Mouse (Mus musculus) CD8-positive naive resting alpha-beta T cell, adult 57 days (primary cell): ENCODE results near the gene Olfr1199. TPM values are rescaled to one million over a fixed set of nuclear protein-coding genes. Genes with fewer than 3 reads are reported as not detected.

Experiments
- total RNA-seq: library from RNA; stranded (reverse); gene quantifications from one replicate; pipeline ENCODE4 v1.2.4, GENCODE M21; 2023

The Olfr1199 gene
- not detected for total RNA-seq

GRCm38 (mm10) chr2:88760369-88760768 is at the start of gene Olfr1199:
TSS of gene Olfr1199 (minus strand) at chr2:88760469.

GRCm38 (mm10) chr2:88792736-88793135 is 32.5 kb upstream of the Olfr1199 start, which contains the start of gene Olfr1201:
TSS of gene Olfr1201 (plus strand) at chr2:88793036.

DNA sequence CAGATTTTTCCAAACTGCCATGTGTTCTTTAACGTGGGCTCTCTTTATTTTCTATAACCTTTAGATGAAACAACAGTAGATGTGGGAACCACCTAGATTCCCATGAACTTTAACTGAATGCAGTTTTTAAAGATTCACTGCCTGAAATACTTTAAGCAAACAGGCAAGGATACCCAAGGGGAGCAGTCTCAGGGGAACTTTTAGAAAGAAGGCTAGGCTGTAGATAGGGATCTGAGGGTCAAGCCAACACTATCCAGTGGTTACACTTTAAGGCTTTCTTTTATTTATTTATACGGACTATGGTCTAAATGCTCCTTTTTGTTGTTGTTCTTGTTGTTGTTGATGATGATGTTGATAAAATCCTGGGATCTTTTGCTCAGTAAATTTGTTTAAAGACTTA is 10.1 kb upstream of the Olfr1199 start, which contains the start of gene Olfr1200:
Olfr1200 (minus strand) TSS at position 101 of the 400 bp plus-strand sequence.

DNA sequence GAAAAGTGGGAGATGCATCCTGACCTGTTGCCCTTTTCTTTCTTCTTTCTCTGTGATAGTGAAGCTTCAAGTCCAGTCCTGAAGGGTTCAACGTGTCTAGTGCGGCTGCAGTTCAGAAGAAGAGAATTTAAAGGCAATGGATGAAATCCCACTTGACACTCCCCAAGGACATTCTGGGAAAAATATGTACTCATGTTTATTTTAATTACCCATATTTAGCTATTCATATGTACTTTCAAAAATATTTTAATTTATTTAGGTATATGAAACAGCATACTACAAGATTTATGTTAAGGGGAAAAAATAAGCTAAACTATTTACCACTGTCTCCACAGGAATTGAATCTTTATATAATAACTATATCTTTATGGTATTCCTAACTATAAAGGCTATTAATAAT is 9.0 kb downstream of the Olfr1199 start, which contains the start of gene Olfr1198:
Olfr1198 (minus strand) TSS at position 101 of the 400 bp plus-strand sequence.

GRCm38 (mm10) chr2:88732266-88732665 is 28.0 kb downstream of the Olfr1199 start, which contains the start of gene Olfr1197:
TSS of gene Olfr1197 (minus strand) at chr2:88732366.

GRCm38 (mm10) chr2:88704497-88704896 is 55.8 kb downstream of the Olfr1199 start, which contains the start of gene Olfr1196:
TSS of gene Olfr1196 (minus strand) at chr2:88704597.

Other genes with a start within 250 kb of the Olfr1199 start
- gene Olfr1186, start 241.9 kb downstream of the Olfr1199 start, total RNA-seq = not detected
- not detected for gene Olfr1188, start 203.5 kb downstream of the Olfr1199 start, total RNA-seq
- not detected for gene Olfr1189, start 174.0 kb downstream of the Olfr1199 start, total RNA-seq
- gene Olfr1191-ps1, start 119.9 kb downstream of the Olfr1199 start, total RNA-seq = 0.12 TPM
- not detected for gene Olfr1192-ps1, start 112.0 kb downstream of the Olfr1199 start, total RNA-seq
- gene Olfr1193, start 84.8 kb downstream of the Olfr1199 start, total RNA-seq = not detected
- not detected for gene Olfr1195, start 71.3 kb downstream of the Olfr1199 start, total RNA-seq
- not detected for gene Olfr1196, start 55.9 kb downstream of the Olfr1199 start, total RNA-seq
- gene Olfr1197, start 28.1 kb downstream of the Olfr1199 start, total RNA-seq = not detected
- gene Olfr1198, start 9.1 kb downstream of the Olfr1199 start, total RNA-seq = not detected
- gene Olfr1200, start 10.0 kb upstream of the Olfr1199 start, total RNA-seq = not detected
- gene Olfr1201, start 32.6 kb upstream of the Olfr1199 start, total RNA-seq = not detected
- gene Olfr1202, start 54.0 kb upstream of the Olfr1199 start, total RNA-seq = not detected
- not detected for gene Olfr1205, start 69.3 kb upstream of the Olfr1199 start, total RNA-seq
- gene Olfr1204, start 88.8 kb upstream of the Olfr1199 start, total RNA-seq = not detected
- not detected for gene Olfr1206, start 102.8 kb upstream of the Olfr1199 start, total RNA-seq
- gene Olfr1208, start 141.8 kb upstream of the Olfr1199 start, total RNA-seq = not detected
- gene Olfr1209, start 154.7 kb upstream of the Olfr1199 start, total RNA-seq = not detected
- not detected for gene Olfr1211, start 177.6 kb upstream of the Olfr1199 start, total RNA-seq
- not detected for gene Olfr1212, start 193.5 kb upstream of the Olfr1199 start, total RNA-seq
- gene Gm13762, start 219.8 kb upstream of the Olfr1199 start, total RNA-seq = not detected
- gene Olfr1214, start 232.2 kb upstream of the Olfr1199 start, total RNA-seq = not detected
- gene Olfr1215, start 246.5 kb upstream of the Olfr1199 start, total RNA-seq = not detected